Mouse (Mus musculus): Measurements from ENCODE around the gene Vmn1r103. TPM values are rescaled to one million over a fixed set of nuclear protein-coding genes. Genes with fewer than 3 reads are reported as not detected.

Vmn1r103 gene
- polyA plus RNA-seq (2021; fragmentation: Nextera tagmentation): not detected in 2 replicates
- long read RNA-seq, experiment 1: 0 reads
- long read RNA-seq, experiment 2: 0 reads

GRCm38 (mm10) chr7:20510434-20510833 lies at the start of gene Vmn1r103:
Vmn1r103 (minus strand) TSS chr7:20510534.

DNA sequence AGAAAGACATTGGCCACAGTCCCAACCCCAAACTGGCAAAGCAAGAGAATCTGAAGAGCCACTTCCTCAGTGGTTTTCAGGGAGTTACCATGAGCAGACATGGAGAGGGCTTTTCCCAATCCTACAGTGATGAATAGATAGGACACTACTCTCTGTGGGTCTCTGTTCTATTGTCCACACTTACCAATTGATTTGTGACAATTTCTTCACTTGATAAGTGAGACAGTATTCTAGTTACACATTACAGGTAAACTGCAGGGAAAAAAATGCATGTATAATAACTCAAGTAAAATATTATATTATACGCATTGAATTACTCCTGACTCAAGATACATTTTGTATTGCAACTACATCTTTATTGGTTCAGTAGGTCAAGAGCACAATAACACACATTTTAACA lies 35.3 kb upstream of the Vmn1r103 start, which contains the start of gene Gm5726:
Gene Gm5726 (minus strand): TSS at position 101 of the 400 bp plus-strand sequence.

GRCm38 (mm10) chr7:20533537-20533936 lies 23.2 kb upstream of the Vmn1r103 start, which contains the start of gene Vmn1r104:
Vmn1r104 (plus strand) TSS chr7:20533837.

GRCm38 (mm10) chr7:20474825-20475224 lies 35.5 kb downstream of the Vmn1r103 start, which contains the start of gene Gm10670:
Gm10670 (minus strand) TSS chr7:20474925.

Other genes starting within 250 kb of the Vmn1r103 start
- gene Gm5890, start 247.7 kb downstream of the Vmn1r103 start, polyA plus RNA-seq (2021; fragmentation: Nextera tagmentation): not detected in 2 replicates
- not detected in 2 replicates for gene Gm4133, start 176.5 kb downstream of the Vmn1r103 start, polyA plus RNA-seq (2021; fragmentation: Nextera tagmentation)
- not detected in 2 replicates for gene Gm5728, start 135.1 kb downstream of the Vmn1r103 start, polyA plus RNA-seq (2021; fragmentation: Nextera tagmentation)
- gene Vmn1r100, start 92.6 kb downstream of the Vmn1r103 start, polyA plus RNA-seq (2021; fragmentation: Nextera tagmentation): not detected in 2 replicates
- gene Vmn1r101, start 67.9 kb downstream of the Vmn1r103 start, polyA plus RNA-seq (2021; fragmentation: Nextera tagmentation): not detected in 2 replicates
- not detected in 2 replicates for gene Gm10670, start 35.6 kb downstream of the Vmn1r103 start, polyA plus RNA-seq (2021; fragmentation: Nextera tagmentation)
- gene Vmn1r104, start 23.3 kb upstream of the Vmn1r103 start, polyA plus RNA-seq (2021; fragmentation: Nextera tagmentation): not detected in 2 replicates
- gene Gm5726, start 35.2 kb upstream of the Vmn1r103 start, polyA plus RNA-seq (2021; fragmentation: Nextera tagmentation): not detected in 2 replicates
- gene Gm4141, start 65.7 kb upstream of the Vmn1r103 start, polyA plus RNA-seq (2021; fragmentation: Nextera tagmentation): not detected in 2 replicates
- not detected in 2 replicates for gene Gm4513, start 88.5 kb upstream of the Vmn1r103 start, polyA plus RNA-seq (2021; fragmentation: Nextera tagmentation)
- gene Vmn1r107, start 158.4 kb upstream of the Vmn1r103 start, polyA plus RNA-seq (2021; fragmentation: Nextera tagmentation): not detected in 2 replicates
- gene Vmn1r111, start 192.7 kb upstream of the Vmn1r103 start, polyA plus RNA-seq (2021; fragmentation: Nextera tagmentation): not detected in 2 replicates
- not detected in 2 replicates for gene Gm10668, start 220.1 kb upstream of the Vmn1r103 start, polyA plus RNA-seq (2021; fragmentation: Nextera tagmentation)